Mouse (Mus musculus): ENCODE data around the gene Olfr186. TPM values are rescaled to one million over a fixed set of nuclear protein-coding genes. Genes with fewer than 3 reads are reported as not detected.
"Not testable (repeated sequence)": the region's sequence is repeated elsewhere in the genome, so short reads cannot be mapped to it uniquely, and the experiment has no call there.

Olfr186 gene
- not detected for total RNA-seq (2021)
- long read RNA-seq, experiment 1, result 0 reads
- long read RNA-seq, experiment 2, result 0 reads

DNA sequence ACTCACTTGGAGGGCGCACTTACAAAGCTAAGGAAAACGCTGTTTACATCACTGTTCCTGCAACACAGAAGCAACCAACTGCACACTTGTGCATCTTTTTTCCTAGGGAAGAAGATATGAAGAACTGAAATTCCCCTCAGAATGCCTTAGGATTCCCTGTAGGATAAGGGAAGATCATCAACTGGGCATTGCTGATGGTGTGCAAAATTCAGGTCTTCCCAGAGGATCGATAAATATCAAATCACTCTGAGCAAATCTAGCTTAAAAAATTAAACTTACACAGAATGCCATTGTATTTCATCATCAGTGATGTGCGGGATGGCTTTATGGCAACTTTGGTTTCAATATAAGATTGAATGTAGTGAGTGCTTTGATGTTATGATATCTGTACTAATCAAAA lies at the start of gene Olfr186:
Gene Olfr186, minus strand, starts transcription at position 101 of the 400 bp plus-strand sequence.
- DNase-seq, result no peak

DNA sequence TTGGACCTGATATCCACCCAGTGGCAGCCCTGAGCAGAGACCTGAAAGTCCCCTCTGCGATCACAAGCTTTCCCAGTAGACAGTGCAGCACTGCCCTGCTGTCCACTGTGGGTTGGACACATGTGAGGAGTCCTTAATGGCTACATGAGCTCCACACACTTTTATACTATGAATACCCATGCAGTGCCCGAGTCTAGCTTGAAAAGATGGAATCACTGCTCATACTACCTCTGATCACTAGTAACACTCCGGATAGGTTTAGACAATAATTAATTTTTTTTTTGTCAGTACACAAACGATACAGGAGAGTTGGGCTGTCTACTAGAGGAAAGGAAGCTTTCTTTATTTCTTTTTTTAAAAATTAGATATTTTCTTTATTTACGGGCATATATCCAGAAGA lies 47.8 kb upstream of the Olfr186 start, which contains the start of gene Olfr190:
Gene Olfr190, minus strand, starts transcription at position 101 of the 400 bp plus-strand sequence.
- DNase-seq, result no peak

- no peak for DNase-seq
These were observed 43.4 kb upstream of the Olfr186 start for GRCm38 (mm10) chr16:59073520-59073919.

DNA sequence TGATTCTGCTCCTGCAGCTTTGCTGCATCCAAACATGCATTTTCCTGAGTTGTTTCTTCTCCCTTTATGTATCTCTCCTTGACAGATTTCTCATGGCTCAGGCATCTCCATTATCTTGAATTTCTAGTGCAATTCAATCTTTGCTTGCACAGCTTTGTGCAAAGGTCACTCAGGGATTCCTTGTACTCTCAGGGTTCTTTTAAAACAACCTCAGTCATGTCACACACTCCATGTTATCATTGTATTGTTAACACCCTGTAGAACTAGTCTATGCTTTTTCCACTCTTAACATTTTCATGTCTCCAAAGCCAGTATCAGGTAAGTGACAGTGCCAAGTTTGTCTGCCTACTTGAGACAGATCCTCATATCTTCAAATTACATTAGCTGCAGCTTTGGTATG lies 41.7 kb upstream of the Olfr186 start:
- no peak for DNase-seq

DNA sequence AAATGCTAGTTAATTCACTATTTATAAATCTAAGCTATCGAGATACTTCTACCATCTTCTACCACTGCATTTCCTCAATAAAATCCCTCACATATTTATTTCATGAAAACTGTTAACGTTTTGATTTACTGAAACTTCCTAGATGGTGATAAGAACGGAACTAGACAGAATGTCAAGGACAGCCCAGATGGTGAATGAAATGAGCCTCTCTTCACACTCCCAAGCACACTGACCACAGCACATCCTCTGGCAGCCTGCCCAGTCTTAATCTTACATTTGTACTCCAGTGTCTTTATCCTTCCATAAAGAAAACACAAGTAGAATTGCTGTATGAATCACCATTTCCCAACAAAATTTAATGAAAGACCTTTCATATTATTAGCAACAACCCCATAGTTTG lies 32.3 kb upstream of the Olfr186 start:
- not testable (repeated sequence) for DNase-seq

- DNase-seq, result not testable (repeated sequence)
These were observed 19.2 kb upstream of the Olfr186 start for GRCm38 (mm10) chr16:59049286-59049685.

DNA sequence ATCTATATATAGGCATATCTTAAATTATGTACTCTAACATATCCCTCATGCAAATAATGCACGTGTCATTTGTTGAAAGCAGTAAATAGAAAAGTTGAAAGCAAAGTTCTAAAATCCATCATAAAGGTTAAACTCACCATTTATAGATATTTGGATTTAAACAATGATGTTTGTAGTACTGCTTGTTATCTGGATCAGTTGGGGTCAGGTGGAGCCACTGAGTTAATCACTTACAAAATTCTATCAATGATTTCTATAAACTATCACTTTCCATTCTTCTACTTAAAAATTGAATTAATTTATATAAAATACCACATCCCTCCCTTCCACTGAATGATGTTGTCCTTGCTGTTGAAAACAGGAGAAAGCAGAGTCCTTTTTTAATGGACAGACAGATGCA lies 18.8 kb upstream of the Olfr186 start:
- DNase-seq, result no peak

DNA sequence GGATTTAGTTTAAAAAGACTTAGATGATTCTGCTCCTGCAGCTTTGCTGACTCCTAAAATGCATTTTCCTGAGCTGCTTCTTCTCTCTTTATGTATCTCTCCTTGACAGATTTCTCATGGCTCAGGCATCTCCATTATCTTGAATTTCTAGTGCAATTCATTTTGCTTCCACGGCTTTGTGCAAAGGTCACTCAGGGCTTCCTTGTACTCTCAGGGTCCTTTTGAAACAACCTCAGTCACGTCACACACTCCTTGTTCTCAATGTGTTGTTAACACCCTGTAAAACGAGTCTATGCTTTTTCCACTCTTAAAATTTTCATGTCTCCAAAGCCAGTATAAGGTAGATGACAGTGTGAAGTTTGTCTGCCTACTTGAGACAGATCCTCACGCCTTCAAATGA lies 17.5 kb upstream of the Olfr186 start:
- DNase-seq, result no peak

GRCm38 (mm10) chr16:59045835-59046234 lies 15.7 kb upstream of the Olfr186 start:
- no peak for DNase-seq

DNA sequence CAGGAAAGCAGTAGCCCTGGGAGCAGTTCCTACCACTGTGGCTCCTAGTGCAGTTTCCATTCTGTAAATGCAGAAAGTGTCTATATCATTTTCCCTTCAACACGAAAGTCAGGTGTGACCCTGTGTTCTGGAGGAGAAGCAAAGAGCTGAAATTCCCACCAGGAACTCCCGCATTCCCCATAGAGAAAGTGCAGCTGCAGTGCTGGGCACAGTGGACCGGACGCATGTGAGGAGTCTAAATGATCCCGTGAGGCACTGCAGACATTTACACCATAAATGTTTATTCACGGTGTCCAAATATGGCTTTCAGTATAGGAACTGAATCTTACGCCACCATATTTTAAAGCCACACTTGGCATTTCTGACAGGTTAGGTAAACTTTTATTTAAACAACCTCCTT lies 9.6 kb upstream of the Olfr186 start, which contains the start of gene Olfr187:
Gene Olfr187, minus strand, starts transcription at position 58 of the 400 bp plus-strand sequence.
- no peak for DNase-seq

DNA sequence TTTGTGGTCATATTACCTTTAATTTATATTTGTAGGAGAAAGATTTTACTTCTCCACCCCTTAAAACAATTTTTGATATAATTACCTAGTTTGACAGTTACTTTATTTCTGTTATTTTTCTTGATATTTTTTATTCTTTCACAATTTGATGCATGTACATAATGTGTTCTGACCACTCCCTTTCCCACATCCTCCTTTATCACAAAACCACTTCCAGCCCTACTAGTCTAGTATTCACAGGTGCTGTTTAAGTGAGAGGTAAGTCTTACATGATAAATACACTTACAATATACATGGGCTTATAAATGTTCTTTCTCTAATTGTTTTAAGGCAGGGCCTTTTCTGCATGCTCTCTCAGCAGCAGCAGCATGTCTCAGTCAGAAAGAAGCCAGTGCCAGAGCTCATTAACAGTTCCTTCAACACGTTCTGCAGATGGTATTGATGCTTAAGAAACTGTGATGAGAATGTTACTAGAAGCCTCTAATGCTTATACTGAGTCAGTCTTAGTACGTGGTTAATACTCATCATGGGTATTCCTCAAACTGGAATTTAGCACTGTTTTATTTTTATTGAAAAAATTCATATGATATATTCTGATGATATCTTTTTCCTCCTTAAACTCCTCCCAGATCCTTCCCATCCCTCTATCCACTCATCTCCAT lies 16.6 kb downstream of the Olfr186 start:
- DNase-seq, result no peak

GRCm38 (mm10) chr16:59007146-59007545 lies 22.9 kb downstream of the Olfr186 start:
- DNase-seq, result no peak

- DNase-seq, result no peak
These were observed 35.0 kb downstream of the Olfr186 start, which contains the start of gene Olfr183 for GRCm38 (mm10) chr16:58995057-58995456. TSS of gene Olfr183 (plus strand) at chr16:58995357.

Other genes starting within 250 kb of the Olfr186 start
- gene Olfr173, start 230.0 kb downstream of the Olfr186 start, total RNA-seq (2021), result not detected
- gene Olfr175-ps1, start 203.5 kb downstream of the Olfr186 start, total RNA-seq (2021), result not detected
- not detected for gene Olfr177, start 155.5 kb downstream of the Olfr186 start, total RNA-seq (2021)
- gene Olfr178, start 138.2 kb downstream of the Olfr186 start, total RNA-seq (2021), result not detected
- gene Olfr181, start 101.5 kb downstream of the Olfr186 start, total RNA-seq (2021), result not detected
- gene Olfr180, start 100.9 kb downstream of the Olfr186 start, total RNA-seq (2021), result not detected
- gene Olfr183, start 34.9 kb downstream of the Olfr186 start, total RNA-seq (2021), result not detected
- gene Olfr187, start 9.5 kb upstream of the Olfr186 start, total RNA-seq (2021), result not detected
- gene Olfr190, start 47.7 kb upstream of the Olfr186 start, total RNA-seq (2021), result not detected
- not detected for gene Olfr191, start 59.5 kb upstream of the Olfr186 start, total RNA-seq (2021)
- gene Olfr193, start 81.6 kb upstream of the Olfr186 start, total RNA-seq (2021), result not detected
- not detected for gene Olfr194, start 90.8 kb upstream of the Olfr186 start, total RNA-seq (2021)
- not detected for gene Olfr195, start 116.8 kb upstream of the Olfr186 start, total RNA-seq (2021)
- gene Olfr196, start 140.2 kb upstream of the Olfr186 start, total RNA-seq (2021), result not detected
- not detected for gene Olfr198, start 173.2 kb upstream of the Olfr186 start, total RNA-seq (2021)
- not detected for gene Olfr199, start 189.5 kb upstream of the Olfr186 start, total RNA-seq (2021)
- gene Olfr201, start 242.3 kb upstream of the Olfr186 start, total RNA-seq (2021), result not detected

Data from adrenal gland, postnatal 10 days (tissue).